Mouse (Mus musculus): ENCODE measurements around the gene Cc2d1a. TPM values are rescaled to one million over a fixed set of nuclear protein-coding genes. Genes with fewer than 3 reads are reported as not detected.

Cc2d1a gene
- polyA plus RNA-seq, 1 experiment from 2014 or later = 24.7 TPM

GRCm38 (mm10) chr8:84101476-84102270, 46.1 kb downstream of the Cc2d1a start:
- 95% methylated on average over 25 of the region's 25 CpGs for WGBS
- H3K9me3 ChIP-seq = no peaks in the 10 kb centered on the region
- no peak for ATAC-seq
- H3K9ac ChIP-seq (replicated peaks) = peak overlapping the region; percentile 84; the same call in 1 of the 2 replicates
- no peak overlapping the region for H3K4me3 ChIP-seq (replicated peaks)
- H3K36me3 ChIP-seq = peaks cover 55% of the 10 kb centered on the region
- H3K4me1 ChIP-seq (replicated peaks) = peaks cover 37% of the 10 kb centered on the region
- H3K27ac ChIP-seq = no peak overlapping the region
- H3K27me3 ChIP-seq = no peaks in the 10 kb centered on the region
- no peak overlapping the region for H3K4me2 ChIP-seq (replicated peaks)

DNA sequence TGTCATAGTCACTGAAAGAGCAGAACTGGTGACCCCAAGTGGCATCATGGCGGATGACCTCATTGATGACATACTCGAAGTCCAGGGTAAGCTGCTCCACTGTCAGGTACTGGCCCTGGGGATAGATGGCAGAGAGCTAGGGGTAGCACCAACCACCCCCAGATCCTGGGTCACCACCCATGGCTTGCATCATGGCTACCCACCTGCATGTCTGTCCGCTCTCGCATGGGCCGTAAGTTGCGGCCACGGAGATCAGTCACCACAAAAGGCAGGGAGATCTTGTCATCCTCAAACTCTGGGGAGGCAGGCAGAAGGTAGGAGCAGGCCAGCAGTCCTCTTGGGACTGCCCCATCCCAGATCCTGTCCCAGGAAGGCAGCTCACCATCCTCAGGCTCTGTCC, 49.4 kb downstream of the Cc2d1a start:
- H3K36me3 ChIP-seq = peaks cover 87% of the 10 kb centered on the region

GRCm38 (mm10) chr8:84096061-84096460, 51.7 kb downstream of the Cc2d1a start:
- Histone ChIP-seq H3K27ac (no peak overlapping the region), H3K36me3 (peaks cover 92% of the 10 kb centered on the region), H3K9ac (replicated peaks) (no peak overlapping the region; the same call in 1 of the 2 replicates), H3K4me3 (replicated peaks) (no peak overlapping the region), H3K4me1 (replicated peaks) (no peaks in the 10 kb centered on the region), H3K9me3 (no peaks in the 10 kb centered on the region), H3K27me3 (no peaks in the 10 kb centered on the region), H3K4me2 (replicated peaks) (no peak overlapping the region)
- WGBS = 72% methylated on average over 8 of the region's 8 CpGs
- no peak for ATAC-seq

More for the DNA sequence above, 49.4 kb downstream of the Cc2d1a start:
- Histone ChIP-seq H3K27ac (no peak overlapping the region), H3K9me3 (no peaks in the 10 kb centered on the region), H3K4me2 (replicated peaks) (no peak overlapping the region), H3K9ac (replicated peaks) (no peak overlapping the region), H3K4me1 (replicated peaks) (peaks cover 23% of the 10 kb centered on the region), H3K4me3 (replicated peaks) (no peak overlapping the region), H3K27me3 (no peaks in the 10 kb centered on the region)
- WGBS = 93% methylated on average over 7 of the region's 7 CpGs
- ATAC-seq = no peak

- H3K9ac ChIP-seq (replicated peaks) = no peak overlapping the region
- no peaks in the 10 kb centered on the region for H3K9me3 ChIP-seq
- WGBS = 96% methylated on average over 8 of the region's 8 CpGs
- no peak overlapping the region for H3K4me3 ChIP-seq (replicated peaks)
- ATAC-seq = no peak
- peaks cover 94% of the 10 kb centered on the region for H3K36me3 ChIP-seq
- no peaks in the 10 kb centered on the region for H3K27me3 ChIP-seq
- no peaks in the 10 kb centered on the region for H3K4me1 ChIP-seq (replicated peaks)
- H3K27ac ChIP-seq = no peak overlapping the region
- H3K4me2 ChIP-seq (replicated peaks) = no peak overlapping the region
Measured at GRCm38 (mm10) chr8:84090585-84090984, 57.2 kb downstream of the Cc2d1a start.

- no peak for ATAC-seq
- Histone ChIP-seq H3K4me2 (replicated peaks) (no peak overlapping the region), H3K9me3 (no peaks in the 10 kb centered on the region), H3K4me1 (replicated peaks) (peaks cover 6% of the 10 kb centered on the region), H3K27me3 (no peaks in the 10 kb centered on the region), H3K27ac (no peak overlapping the region), H3K4me3 (replicated peaks) (no peak overlapping the region), H3K9ac (replicated peaks) (no peak overlapping the region), H3K36me3 (peaks cover 95% of the 10 kb centered on the region)
- WGBS = 84% methylated on average over 9 of the region's 9 CpGs
Measured at GRCm38 (mm10) chr8:84089277-84089676, 58.5 kb downstream of the Cc2d1a start.

- H3K36me3 ChIP-seq = peaks cover 95% of the 10 kb centered on the region
- ATAC-seq = no peak
- peaks cover 14% of the 10 kb centered on the region for H3K4me1 ChIP-seq (replicated peaks)
- H3K9ac ChIP-seq (replicated peaks) = no peak overlapping the region
- no peaks in the 10 kb centered on the region for H3K27me3 ChIP-seq
- no peaks in the 10 kb centered on the region for H3K9me3 ChIP-seq
- H3K4me3 ChIP-seq (replicated peaks) = no peak overlapping the region
- H3K27ac ChIP-seq = no peak overlapping the region
- WGBS = 94% methylated on average over 14 of the region's 14 CpGs
- no peak overlapping the region for H3K4me2 ChIP-seq (replicated peaks)
Measured at GRCm38 (mm10) chr8:84087821-84088220, 59.9 kb downstream of the Cc2d1a start.

- WGBS = 93% methylated on average over 7 of the region's 7 CpGs
Measured at GRCm38 (mm10) chr8:84087156-84087555, 60.6 kb downstream of the Cc2d1a start.

GRCm38 (mm10) chr8:84084341-84085115, 63.2 kb downstream of the Cc2d1a start:
- Histone ChIP-seq H3K27ac (no peak overlapping the region), H3K9me3 (no peaks in the 10 kb centered on the region), H3K4me2 (replicated peaks) (no peak overlapping the region), H3K9ac (replicated peaks) (peak overlapping the region; percentile 20; the same call in 1 of the 2 replicates), H3K27me3 (no peaks in the 10 kb centered on the region), H3K4me3 (replicated peaks) (no peak overlapping the region), H3K4me1 (replicated peaks) (peaks cover 14% of the 10 kb centered on the region), H3K36me3 (peaks cover 93% of the 10 kb centered on the region)
- 0 out of 2 replicates have a peak, but pooled peaks have one; percentile 34 for ATAC-seq
- 31% methylated on average over 42 of the region's 42 CpGs for WGBS

More at GRCm38 (mm10) chr8:84087156-84087555, 60.6 kb downstream of the Cc2d1a start:
- no peaks in the 10 kb centered on the region for H3K27me3 ChIP-seq
- H3K4me2 ChIP-seq (replicated peaks) = no peak overlapping the region
- H3K9me3 ChIP-seq = no peaks in the 10 kb centered on the region
- peaks cover 14% of the 10 kb centered on the region for H3K4me1 ChIP-seq (replicated peaks)
- no peak for ATAC-seq
- peaks cover 95% of the 10 kb centered on the region for H3K36me3 ChIP-seq
- no peak overlapping the region for H3K4me3 ChIP-seq (replicated peaks)
- H3K9ac ChIP-seq (replicated peaks) = no peak overlapping the region
- H3K27ac ChIP-seq = no peak overlapping the region

DNA sequence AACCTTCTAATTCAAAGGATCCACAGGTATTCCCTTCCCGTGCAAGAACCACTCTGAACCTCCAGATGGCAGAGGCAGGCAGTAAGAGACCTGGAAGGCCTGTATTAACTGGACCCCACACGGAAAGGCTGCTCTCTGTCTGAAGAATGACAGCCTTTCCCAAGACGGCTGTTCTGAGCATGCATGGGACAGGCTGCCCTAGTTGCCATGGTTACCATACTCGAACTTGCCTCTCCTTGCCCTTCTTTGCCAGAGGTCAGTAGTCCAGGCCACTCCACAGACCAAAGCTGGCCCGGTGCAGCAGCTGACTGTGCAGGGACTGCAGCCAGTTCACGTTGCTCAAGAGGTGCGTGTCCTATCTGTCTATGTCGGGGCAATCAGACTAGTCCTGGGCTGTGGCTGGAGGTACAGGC, 63.9 kb downstream of the Cc2d1a start:
- peaks cover 14% of the 10 kb centered on the region for H3K4me1 ChIP-seq (replicated peaks)
- H3K4me3 ChIP-seq (replicated peaks) = no peak overlapping the region
- WGBS = 12% methylated on average over 8 of the region's 8 CpGs
- peak; percentile 58; the same call in 1 of the 2 replicates for ATAC-seq
- no peak overlapping the region for H3K4me2 ChIP-seq (replicated peaks)
- H3K36me3 ChIP-seq = peaks cover 92% of the 10 kb centered on the region
- H3K27me3 ChIP-seq = no peaks in the 10 kb centered on the region
- H3K9me3 ChIP-seq = no peaks in the 10 kb centered on the region
- H3K9ac ChIP-seq (replicated peaks) = no peak overlapping the region
- H3K27ac ChIP-seq = no peak overlapping the region

MicroRNAs within 50 kb of the gene (microRNA counts, 519-probe panel; counts per million panel counts)
- microRNA mmu-miR-181c (3,934 counts per million, percentile 73 among the panel's probes with 10 or more counts), microRNA mmu-miR-709 (1,106 counts per million, percentile 57 among the panel's probes with 10 or more counts)

Small RNAs within 50 kb of the gene (microRNA-seq; reads per million reads assigned to microRNA genes)
- gene Gm25110 = not detected
- gene Mir181c = 18,802 reads per million, percentile 97 among the genes with 10 or more reads in this experiment
- 9,842 reads per million, percentile 96 among the genes with 10 or more reads in this experiment for gene Mir181d
- not detected for gene Mir709

Other genes with a start within 250 kb of the Cc2d1a start
- gene Adgrl1, start 247.8 kb downstream of the Cc2d1a start, polyA plus RNA-seq (2015; fragmentation: Nextera tagmentation; extraction: Ambion mirVana) = 45.1 and 46.1 TPM in 2 replicates
- gene Gm10644, start 192.7 kb downstream of the Cc2d1a start, polyA plus RNA-seq (2015; fragmentation: Nextera tagmentation; extraction: Ambion mirVana) = 0.70 and 0.94 TPM in 2 replicates
- gene Asf1b, start 192.4 kb downstream of the Cc2d1a start, polyA plus RNA-seq (2015; fragmentation: Nextera tagmentation; extraction: Ambion mirVana) = 25.0 and 25.7 TPM in 2 replicates
- 177 and 189 TPM in 2 replicates for gene Prkaca, start 174.9 kb downstream of the Cc2d1a start, polyA plus RNA-seq (2015; fragmentation: Nextera tagmentation; extraction: Ambion mirVana)
- 7.7 and 8.7 TPM in 2 replicates for gene Samd1, start 150.3 kb downstream of the Cc2d1a start, polyA plus RNA-seq (2015; fragmentation: Nextera tagmentation; extraction: Ambion mirVana)
- 0.26 and 0.89 TPM in 2 replicates for gene 1700067K01Rik, start 146.4 kb downstream of the Cc2d1a start, polyA plus RNA-seq (2015; fragmentation: Nextera tagmentation; extraction: Ambion mirVana)
- gene 2210011C24Rik, start 135.8 kb downstream of the Cc2d1a start, polyA plus RNA-seq (2015; fragmentation: Nextera tagmentation; extraction: Ambion mirVana) = 0.19 TPM in 1 of 2 replicates, not detected in the other
- 2.0 and 3.4 TPM in 2 replicates for gene Palm3, start 126.5 kb downstream of the Cc2d1a start, polyA plus RNA-seq (2015; fragmentation: Nextera tagmentation; extraction: Ambion mirVana)
- 0.23 and 0.26 TPM in 2 replicates for gene Il27ra, start 105.3 kb downstream of the Cc2d1a start, polyA plus RNA-seq (2015; fragmentation: Nextera tagmentation; extraction: Ambion mirVana)
- gene Rln3, start 102.9 kb downstream of the Cc2d1a start, polyA plus RNA-seq (2015; fragmentation: Nextera tagmentation; extraction: Ambion mirVana) = not detected in 2 replicates
- gene Gm10643, start 82.8 kb downstream of the Cc2d1a start, polyA plus RNA-seq (2015; fragmentation: Nextera tagmentation; extraction: Ambion mirVana) = 1.8 and 2.1 TPM in 2 replicates
- 9.8 and 10.0 TPM in 2 replicates for gene Rfx1, start 81.1 kb downstream of the Cc2d1a start, polyA plus RNA-seq (2015; fragmentation: Nextera tagmentation; extraction: Ambion mirVana)
- gene Dcaf15, start 43.2 kb downstream of the Cc2d1a start, polyA plus RNA-seq (2015; fragmentation: Nextera tagmentation; extraction: Ambion mirVana) = 21.0 and 23.3 TPM in 2 replicates
- gene Podnl1, start 21.9 kb downstream of the Cc2d1a start, polyA plus RNA-seq (2015; fragmentation: Nextera tagmentation; extraction: Ambion mirVana) = 0.44 and 0.57 TPM in 2 replicates
- 2.3 and 2.7 TPM in 2 replicates for gene 4930432K21Rik, start 89 bp upstream of the Cc2d1a start, polyA plus RNA-seq (2015; fragmentation: Nextera tagmentation; extraction: Ambion mirVana)
- 8.8 and 11.6 TPM in 2 replicates for gene Nanos3, start 37.3 kb upstream of the Cc2d1a start, polyA plus RNA-seq (2015; fragmentation: Nextera tagmentation; extraction: Ambion mirVana)
- gene Zswim4, start 89.1 kb upstream of the Cc2d1a start, polyA plus RNA-seq (2015; fragmentation: Nextera tagmentation; extraction: Ambion mirVana) = 44.9 and 47.4 TPM in 2 replicates
- 261 and 273 TPM in 2 replicates for gene D8Ertd738e, start 101.8 kb upstream of the Cc2d1a start, polyA plus RNA-seq (2015; fragmentation: Nextera tagmentation; extraction: Ambion mirVana)
- 49.7 and 57.5 TPM in 2 replicates for gene Mri1, start 109.4 kb upstream of the Cc2d1a start, polyA plus RNA-seq (2015; fragmentation: Nextera tagmentation; extraction: Ambion mirVana)
- 22.3 and 24.0 TPM in 2 replicates for gene Ccdc130, start 122.4 kb upstream of the Cc2d1a start, polyA plus RNA-seq (2015; fragmentation: Nextera tagmentation; extraction: Ambion mirVana)
- 18.6 and 19.0 TPM in 2 replicates for gene Cacna1a, start 240.5 kb upstream of the Cc2d1a start, polyA plus RNA-seq (2015; fragmentation: Nextera tagmentation; extraction: Ambion mirVana)

All from midbrain, embryonic 13.5 days (tissue).